Mouse (Mus musculus) left cerebral cortex, adult 2 months (tissue): Measurements from ENCODE around the gene Tdrd9. TPM values are rescaled to one million over a fixed set of nuclear protein-coding genes. Genes with fewer than 3 reads are reported as not detected.
"Not testable (repeated sequence)": the region's sequence is repeated elsewhere in the genome, so short reads cannot be mapped to it uniquely, and the experiment has no call there.

Experiments used
- DNase-seq, 2 experiments: peaks; one replicate each; pipeline ENCODE4 v3.0.0; 2021 to 2022; ENCODE audit warnings: low spot score in 2 of 2, mixed read lengths in 1 of 2; ENCODE audit errors: extremely low spot score in 1 of 2
- H3K27ac ChIP-seq: fragments of 200-600 bp; 2 replicates; pipeline ENCODE4 v1.8.1; 2022
- H3K4me3 ChIP-seq: fragments of 200-600 bp; 2 replicates; pipeline ENCODE4 v1.8.1; 2022
- CTCF ChIP-seq: fragments of 200-600 bp; IDR thresholded peaks from 2 replicates; pipeline ENCODE4 v1.8.1; 2022; ENCODE audit warnings: antibody characterized with exemption, mild to moderate bottlenecking, moderate library complexity
- intact Hi-C: fragments of 180-260 bp; cut with DNase I; formaldehyde crosslinking; loops from one replicate; pipeline ENCODE4 v1.15.1; 2025
- total RNA-seq, 2 experiments: library from RNA; stranded (reverse); gene quantifications; 2 replicates each; pipeline ENCODE4 v1.2.3; 2021

Gene Tdrd9
- total RNA-seq, 2 experiments from 2014 or later, result 0.56 to 0.57 TPM

DNA sequence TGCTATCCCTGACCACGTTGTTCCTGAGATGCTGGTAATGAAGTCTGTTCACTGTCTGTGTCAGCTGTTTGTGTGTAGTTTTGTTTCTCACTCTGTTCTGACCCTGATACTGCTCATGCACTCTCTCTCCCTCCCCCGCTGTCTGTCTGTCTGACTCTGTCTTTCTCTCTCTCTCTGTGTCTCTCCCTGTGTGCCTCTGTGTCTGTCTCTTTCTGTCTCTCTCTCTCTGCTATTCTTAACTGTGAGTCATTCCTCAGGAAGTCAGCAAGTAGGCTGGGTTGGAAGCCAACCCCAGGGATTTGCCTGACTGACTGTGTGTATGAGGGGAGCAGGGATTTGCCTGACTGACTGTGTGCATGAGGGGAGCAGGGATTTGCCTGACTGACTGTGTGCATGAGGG, 51.9 kb downstream of the Tdrd9 start:
- TF ChIP-seq CTCF, result no peak
- Histone ChIP-seq H3K4me3 (no peak overlapping the region), H3K27ac (no peak overlapping the region)
- intact Hi-C loops, result no loop called here
- DNase-seq, result no peak

DNA sequence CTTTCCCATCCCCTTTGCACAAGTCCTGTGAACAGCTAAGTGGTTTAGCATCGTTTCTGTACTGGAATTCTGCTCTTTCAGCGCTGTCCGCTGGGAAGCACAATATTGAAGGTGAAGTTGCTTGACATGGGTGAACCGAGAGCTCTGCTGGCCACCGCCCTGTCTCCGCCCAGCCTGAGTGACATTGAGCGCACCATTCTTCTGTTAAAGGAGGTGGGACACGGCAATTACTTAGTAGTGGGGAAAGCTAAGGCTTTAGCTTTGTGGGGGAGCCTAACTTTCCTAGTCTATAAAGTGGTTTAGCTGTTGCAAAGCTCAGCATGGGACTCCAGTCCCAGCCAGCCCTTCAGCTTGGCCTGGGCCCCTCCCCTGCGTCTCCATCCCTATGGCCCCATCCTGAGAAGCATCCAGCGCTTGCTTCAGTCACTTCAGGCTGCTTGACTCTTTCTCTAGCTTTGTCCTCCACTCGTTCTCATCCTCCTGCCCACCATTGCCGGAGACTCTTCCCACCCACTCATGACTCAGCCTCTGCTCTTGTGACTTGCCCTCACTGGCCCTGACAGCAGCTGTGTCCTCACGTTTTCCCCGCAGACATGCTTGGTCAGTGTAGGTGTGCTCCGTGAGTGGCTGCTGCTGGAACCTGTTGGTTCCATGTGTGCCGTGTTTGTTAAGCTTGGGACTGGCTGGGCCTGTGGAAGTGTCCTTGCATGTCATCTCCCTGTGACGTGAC, 53.4 kb downstream of the Tdrd9 start:
- intact Hi-C loops, result no loop called here
- TF ChIP-seq CTCF, result no peak
- no peak overlapping the region for H3K4me3 ChIP-seq
- DNase-seq, result no peak
- no peak overlapping the region for H3K27ac ChIP-seq

DNA sequence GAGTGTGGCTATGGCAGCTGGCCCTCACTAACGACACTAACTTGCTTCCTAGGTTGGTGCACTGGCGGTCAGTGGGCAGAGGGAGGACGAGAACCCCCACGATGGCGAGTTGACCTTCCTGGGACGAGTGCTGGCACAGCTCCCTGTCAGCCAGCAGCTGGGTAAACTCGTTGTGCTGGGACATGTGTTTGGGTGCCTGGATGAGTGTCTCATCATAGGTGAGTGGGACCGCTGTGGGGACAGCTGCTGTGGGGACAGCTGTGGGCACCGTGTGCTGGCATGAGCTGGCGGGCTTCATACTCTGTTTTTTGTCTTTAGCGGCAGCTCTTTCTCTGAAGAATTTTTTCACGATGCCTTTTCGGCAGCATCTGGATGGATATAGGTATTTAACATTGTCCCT, 54.1 kb downstream of the Tdrd9 start:
- Histone ChIP-seq H3K4me3 (no peak overlapping the region), H3K27ac (no peak overlapping the region)
- intact Hi-C loops, result no loop called here
- no peak for DNase-seq
- TF ChIP-seq CTCF, result no peak

DNA sequence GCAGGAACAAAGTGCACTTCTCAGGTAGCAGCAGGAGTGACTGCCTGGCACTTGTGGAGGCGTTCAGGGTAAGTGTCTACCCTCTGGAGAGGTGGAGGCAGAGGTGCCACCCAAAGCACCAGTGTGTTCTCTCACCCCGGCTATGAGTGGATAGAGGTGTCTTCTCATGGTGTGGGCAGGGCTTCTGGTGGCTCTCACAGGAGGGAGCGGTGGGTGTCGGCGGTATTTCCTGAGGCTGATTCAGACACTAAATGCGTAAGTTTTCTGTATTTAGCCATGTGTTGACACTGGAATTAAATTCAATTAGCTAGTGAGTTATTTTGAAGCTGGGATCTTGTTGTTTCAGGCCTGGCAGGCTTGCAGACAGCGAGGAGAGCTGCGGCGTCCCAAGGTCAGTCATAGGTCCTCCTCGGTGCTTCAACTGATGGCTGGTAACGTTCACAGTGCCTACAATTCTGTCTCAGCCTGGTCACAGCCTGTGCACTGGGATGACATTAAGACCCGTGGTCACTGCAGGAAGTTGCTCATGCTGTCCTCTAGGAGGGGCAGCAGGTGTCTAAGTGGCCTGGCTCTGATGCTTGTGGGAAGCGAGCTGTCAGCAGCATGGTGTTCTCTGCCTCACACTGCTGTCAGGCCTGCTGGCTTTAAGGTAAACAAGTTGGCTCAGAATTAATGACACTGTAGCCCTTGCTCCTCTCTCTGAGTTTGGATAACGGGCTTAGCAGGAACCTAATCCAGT, 54.7 kb downstream of the Tdrd9 start:
- H3K27ac ChIP-seq, result no peak overlapping the region
- DNase-seq, result peak; percentile 23 to 25
- intact Hi-C loops, result no loop called here
- TF ChIP-seq CTCF, result no peak
- no peak overlapping the region for H3K4me3 ChIP-seq

DNA sequence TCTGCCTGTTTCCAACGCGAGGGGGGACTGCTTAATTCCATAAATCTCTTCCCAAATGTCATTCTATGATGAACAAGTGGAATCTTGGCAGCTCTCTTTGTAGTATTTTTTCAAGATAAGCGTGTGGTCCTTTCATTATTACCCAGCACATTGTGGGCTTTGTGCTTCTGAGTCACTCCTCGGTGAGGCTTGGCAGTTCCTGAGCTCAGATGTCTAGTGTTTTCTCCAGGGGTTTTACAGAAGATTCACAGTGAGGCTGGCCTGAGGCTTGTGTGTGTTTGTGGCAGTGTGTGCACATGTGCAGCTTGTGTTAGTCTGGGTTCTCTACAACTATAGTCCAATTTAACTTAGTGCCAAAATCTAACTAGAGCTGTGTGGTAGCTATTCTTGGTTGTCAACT, 56.0 kb downstream of the Tdrd9 start:
- Histone ChIP-seq H3K27ac (no peak overlapping the region), H3K4me3 (no peak overlapping the region)
- no peak for DNase-seq
- intact Hi-C loops, result no loop called here
- no peak for TF ChIP-seq CTCF

DNA sequence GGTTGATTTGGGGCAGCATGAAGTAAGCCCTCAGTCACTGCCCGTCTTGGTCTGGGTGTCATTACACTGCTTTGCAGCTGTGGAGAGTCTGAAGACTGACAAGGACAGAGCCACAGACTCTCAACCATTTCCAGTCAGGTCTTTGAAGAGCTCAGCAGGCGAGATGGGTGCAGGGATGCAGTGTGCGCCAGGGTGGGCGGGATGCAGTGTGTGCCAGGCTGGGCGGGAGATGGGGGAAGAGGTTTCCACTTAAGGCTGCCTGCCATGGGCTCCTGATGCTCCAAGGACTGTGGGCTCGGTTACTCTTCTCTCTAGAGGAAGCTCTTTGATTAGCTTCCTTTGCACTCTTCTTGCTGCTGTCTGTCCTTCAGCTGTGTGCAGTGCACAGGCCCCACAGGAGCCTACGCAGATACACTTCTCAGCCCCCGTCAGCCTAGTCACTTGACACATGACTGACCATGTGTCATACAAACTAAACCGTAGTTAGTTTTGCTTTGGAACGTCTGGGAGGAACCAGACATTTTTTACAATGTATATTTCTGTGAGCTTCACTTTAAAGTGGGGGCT, 62.1 kb downstream of the Tdrd9 start:
- DNase-seq, result no peak
- no peak overlapping the region for H3K4me3 ChIP-seq
- H3K27ac ChIP-seq, result no peak overlapping the region
- intact Hi-C loops, result no loop called here
- TF ChIP-seq CTCF, result no peak

DNA sequence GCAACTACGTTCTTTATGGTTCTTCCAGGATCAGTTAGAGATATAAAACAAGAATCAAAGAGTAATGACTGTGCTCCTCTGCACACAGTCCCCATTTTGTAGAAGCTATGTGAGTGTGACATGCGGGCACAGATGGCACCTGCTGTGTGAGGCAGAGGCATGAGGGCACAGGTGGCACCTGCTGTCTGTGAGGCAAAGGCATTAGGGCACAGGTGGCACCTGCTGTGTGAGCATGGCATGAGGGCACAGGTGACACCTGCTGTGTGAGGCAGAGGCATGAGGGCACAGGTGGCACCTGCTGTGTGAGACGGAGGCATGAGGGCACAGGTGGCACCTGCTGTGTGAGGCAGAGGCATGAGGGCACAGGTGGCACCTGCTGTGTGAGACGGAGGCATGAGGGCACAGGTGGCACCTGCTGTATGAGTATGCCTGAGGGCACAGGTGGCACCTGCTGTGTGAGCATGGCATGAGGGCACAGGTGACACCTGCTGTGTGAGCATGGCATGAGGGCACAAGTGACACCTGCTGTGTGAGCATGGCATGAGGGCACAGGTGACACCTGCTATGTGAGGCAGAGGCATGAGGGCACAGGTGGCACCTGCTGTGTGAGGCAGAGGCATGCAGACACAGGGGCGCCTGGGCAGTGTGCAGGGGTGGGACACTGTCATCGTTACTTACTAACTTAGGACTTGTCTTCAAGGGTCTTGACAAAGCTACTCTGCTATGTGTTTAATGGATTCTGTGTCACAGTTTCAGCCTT, 64.2 kb downstream of the Tdrd9 start:
- H3K27ac ChIP-seq, DNase-seq, H3K4me3 ChIP-seq, intact Hi-C loops: not testable (repeated sequence)

DNA sequence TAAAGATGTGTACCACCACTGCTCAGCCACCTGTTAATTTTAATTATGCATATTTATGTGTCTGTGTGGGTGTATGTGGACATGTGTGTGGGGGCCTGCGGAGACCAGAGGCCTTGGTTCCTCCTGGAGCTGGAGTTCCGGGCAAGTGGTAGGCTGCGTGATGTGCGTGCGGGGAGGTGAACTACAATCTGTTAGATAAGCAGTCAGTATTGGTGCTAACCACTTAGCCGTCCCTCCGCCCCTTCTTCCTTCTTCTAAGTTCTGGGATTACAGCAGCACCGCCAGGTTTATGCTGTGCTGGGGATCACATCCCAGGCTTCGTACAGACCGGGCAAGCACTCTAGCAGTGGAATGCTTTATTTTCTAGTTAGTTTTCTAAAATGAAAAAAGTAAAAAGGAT, 67.1 kb downstream of the Tdrd9 start:
- intact Hi-C loops, result no loop called here
- no peak for TF ChIP-seq CTCF

DNA sequence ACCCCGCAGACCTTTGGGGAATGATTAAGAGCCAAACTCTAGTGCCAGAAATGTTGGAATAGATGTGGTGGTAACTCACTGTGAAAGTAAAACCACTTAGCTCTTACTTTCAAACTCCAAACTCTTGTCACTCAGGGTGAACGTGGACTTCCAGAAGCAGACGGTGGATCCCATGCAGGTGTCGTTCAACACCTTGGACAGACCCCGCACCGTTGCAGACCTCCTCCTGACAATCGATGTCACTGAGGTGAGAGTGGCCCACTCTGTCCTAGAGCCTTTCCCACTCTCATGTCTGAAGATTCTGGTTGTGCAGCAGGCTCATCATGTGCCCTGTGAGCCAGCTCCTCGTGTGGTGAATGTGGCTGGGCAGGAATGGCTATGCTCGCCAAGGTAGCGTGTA, 67.8 kb downstream of the Tdrd9 start:
- TF ChIP-seq CTCF, result no peak
- Histone ChIP-seq H3K27ac (no peak overlapping the region), H3K4me3 (no peak overlapping the region)
- no peak for DNase-seq
- intact Hi-C loops, result no loop called here

More for the DNA sequence above, 67.1 kb downstream of the Tdrd9 start:
- no peak for DNase-seq
- H3K27ac ChIP-seq, result no peak overlapping the region
- no peak overlapping the region for H3K4me3 ChIP-seq

DNA sequence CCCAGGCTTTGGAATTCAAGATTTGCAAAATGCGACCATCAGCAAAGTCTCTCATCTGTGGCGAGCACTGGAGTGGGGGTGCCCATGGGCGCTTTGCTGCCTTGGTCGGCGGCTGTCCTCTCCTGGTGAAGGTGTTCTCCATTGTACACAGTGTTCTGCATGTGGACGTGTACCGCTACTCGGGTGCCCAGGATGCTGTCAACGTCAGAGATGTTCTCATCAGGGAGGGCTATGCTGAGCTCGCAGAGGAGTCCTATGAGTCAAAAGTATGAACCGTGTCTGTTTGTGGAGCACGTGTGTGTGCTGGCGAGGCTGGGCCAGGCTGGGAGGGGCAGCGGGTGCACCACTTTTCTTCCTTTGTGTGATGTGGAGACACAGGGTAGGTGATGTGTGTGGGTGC, 71.3 kb downstream of the Tdrd9 start:
- no peak for DNase-seq
- TF ChIP-seq CTCF, result no peak
- intact Hi-C loops, result no loop called here

DNA sequence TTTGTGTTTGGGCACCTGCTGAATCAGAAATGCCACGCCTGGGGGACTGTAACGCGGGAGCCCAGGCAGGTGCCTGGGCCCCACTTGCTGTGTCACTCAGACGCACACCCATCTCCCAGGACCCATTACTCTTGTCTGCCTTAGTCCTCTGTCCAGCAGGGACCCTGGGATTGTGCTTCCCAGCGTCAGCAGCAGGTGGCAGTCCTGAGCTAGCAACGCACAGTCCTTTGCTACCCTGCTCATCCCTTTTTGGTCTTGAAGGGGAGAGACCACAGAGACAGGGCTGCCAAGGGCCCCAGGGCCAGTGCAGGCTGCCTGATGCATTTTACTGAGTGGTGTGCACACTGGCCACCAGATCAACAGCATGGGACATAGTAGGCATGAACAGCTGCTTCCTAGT, 106.3 kb downstream of the Tdrd9 start:
- DNase-seq, result peak; percentile 56 to 82
- TF ChIP-seq CTCF, result peak; percentile 82

More for the DNA sequence above, 71.3 kb downstream of the Tdrd9 start:
- H3K27ac ChIP-seq, result no peak overlapping the region
- H3K4me3 ChIP-seq, result no peak overlapping the region

DNA sequence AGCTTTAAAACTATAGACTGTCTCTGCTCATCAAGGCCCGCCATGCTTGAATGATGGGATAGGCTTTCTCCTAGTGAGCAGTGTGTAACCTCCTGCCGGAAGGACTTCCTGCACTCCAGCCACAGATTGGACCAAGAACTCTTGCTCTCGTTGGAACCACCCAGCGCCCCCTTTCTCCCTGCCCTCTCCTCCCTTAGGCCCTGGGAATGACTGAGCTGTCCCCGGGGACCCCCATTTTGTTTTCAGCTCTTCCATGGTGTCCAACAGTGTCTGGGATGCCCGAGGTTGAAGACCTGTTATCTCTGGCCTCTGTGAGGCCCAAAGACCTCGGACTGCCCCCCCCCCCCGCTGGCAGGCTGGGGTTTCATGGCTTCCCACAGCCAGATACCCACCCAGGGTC, 108.6 kb downstream of the Tdrd9 start:
- no peak for TF ChIP-seq CTCF
- DNase-seq, result no peak
- intact Hi-C loops, result no loop called here
- H3K4me3 ChIP-seq, result no peak overlapping the region
- no peak overlapping the region for H3K27ac ChIP-seq

More for the DNA sequence above, 106.3 kb downstream of the Tdrd9 start:
- H3K4me3 ChIP-seq, result no peak overlapping the region
- no peak overlapping the region for H3K27ac ChIP-seq
- intact Hi-C loops, result loop anchor here (1.0 to 2.0 kb wide), 2 partner anchors 13 to 63 kb away; no protein-coding TSS in a partner anchor
